Mouse (Mus musculus) CD4-positive, CD25-positive, alpha-beta regulatory T cell (primary cell): Measurements from ENCODE around the gene Olfr1475. TPM values are rescaled to one million over a fixed set of nuclear protein-coding genes. Genes with fewer than 3 reads are reported as not detected.

Source experiments
- polyA plus RNA-seq: library from polyadenylated mRNA; unstranded; fragments of 100-300 nt; shearing (Covaris generic); gene quantifications from one replicate; pipeline ENCODE4 v1.2.1, GENCODE M21; 2017

The Olfr1475 gene
- polyA plus RNA-seq, result not detected

DNA sequence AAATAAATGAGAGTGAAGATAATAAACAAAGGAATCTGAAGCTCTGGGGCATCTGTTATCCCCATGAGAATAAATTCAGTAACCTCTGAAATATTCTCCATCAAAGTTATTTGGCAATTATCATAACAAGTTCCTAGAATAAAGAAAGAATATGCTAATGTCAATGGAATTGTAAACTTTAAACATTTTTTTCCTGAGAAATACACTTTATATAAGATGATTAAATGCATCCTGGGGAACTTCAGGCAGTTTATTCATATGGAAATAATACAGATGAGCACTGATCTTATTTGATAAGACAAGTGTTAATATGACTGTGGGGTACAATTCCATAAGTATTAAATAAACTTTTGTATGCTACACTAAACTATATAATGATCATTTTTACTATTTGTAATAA lies at the start of gene Olfr1475:
Olfr1475 (minus strand) TSS at position 101 of the 400 bp plus-strand sequence.

DNA sequence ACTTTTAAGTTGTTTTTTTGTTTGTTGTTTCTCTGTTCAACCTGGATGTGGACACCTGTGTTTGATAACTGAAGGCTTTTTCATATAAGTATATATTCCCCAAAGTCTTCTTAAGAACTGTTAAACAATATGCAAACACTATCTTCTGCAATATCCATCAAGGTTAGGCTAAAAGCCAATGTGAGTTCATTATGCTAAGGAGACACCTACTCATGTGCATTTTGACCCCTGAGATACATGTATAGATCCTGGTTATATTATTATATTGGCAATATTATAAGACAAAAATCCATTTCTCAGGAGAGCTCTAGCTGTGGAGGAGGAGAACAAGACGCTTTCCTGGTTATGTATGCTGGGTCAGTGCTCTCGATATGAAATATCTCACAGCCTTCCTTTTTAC lies 47.6 kb upstream of the Olfr1475 start, which contains the start of gene Olfr1480:
Olfr1480 (plus strand) TSS at position 301 of the 400 bp plus-strand sequence.

DNA sequence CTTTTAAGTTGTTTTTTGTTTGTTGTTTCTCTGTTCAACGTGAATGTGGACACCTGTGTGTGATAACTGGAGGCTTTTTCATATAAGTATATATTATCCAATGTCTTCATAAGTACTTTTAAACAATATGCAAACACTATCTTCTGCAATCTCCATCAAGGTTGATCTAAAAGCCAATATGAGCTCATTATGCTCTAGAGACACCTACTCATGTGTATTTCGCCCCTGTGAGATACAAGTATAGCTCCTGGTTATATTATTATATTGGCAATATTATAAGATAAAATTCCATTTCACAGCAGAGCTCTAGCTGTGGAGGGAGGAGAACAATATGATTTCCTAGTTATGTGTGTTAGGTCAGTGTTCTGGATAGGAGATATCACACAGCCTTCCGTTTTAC lies 20.2 kb upstream of the Olfr1475 start, which contains the start of gene Olfr1477:
Olfr1477 (plus strand) TSS at position 301 of the 400 bp plus-strand sequence.

DNA sequence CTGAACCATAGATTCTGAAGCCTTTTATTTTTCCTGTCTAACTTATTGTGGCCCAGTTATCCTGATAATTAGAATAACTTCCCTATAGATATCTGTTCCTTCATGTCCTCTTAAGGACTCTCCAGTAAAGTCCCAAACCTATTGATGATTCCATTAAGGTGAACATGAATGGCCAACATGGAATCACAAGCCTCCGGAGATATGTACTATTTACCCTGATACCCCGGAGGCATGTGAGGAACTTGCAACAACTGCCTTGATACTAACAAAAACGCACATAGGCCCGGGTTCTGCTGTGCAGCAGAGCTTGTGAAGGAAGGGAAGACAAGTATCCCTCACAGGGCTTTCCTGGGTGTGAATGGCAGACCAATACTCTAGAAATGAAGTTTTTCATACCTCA lies 10.7 kb downstream of the Olfr1475 start, which contains the start of gene Olfr1474:
Olfr1474 (plus strand) TSS at position 301 of the 400 bp plus-strand sequence.

DNA sequence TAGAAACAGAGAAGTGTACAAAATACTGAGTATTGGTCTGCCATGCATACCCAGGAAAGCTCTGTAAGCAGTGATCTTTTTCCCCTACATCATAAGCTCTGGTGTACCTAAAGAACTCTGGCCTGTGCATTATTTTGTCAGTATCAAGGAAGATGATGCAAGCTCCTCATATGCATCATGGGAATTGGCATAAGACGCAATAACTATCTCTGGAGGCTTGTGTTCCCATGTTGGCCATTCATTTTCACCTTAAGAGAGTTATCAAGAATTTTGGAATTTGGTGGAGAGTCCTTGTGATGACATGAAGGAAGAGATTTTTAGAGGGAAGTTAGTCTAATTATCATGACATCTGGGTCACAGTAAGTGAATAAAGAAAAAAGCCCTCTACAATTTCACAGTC lies 24.0 kb downstream of the Olfr1475 start, which contains the start of gene Olfr1472:
Olfr1472 (minus strand) TSS at position 101 of the 400 bp plus-strand sequence.

DNA sequence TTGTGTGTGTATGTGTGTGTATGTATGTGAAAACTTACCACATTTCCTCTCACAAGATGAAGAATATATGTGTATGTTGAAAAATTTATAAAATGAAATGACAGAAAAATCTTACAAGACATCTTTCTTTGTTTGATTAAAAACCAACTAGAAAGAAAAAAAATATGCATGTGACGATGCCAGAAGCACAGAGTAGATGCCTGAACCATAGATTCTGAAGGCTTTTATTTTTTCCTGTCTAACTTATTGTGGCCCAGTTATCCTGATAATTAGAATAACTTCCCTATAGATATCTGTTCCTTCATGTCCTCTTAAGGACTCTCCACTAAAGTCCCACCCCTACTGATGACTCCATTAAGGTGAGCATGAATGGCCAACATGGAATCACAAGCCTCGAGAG lies 36.9 kb downstream of the Olfr1475 start, which contains the start of gene Olfr1471:
Olfr1471 (plus strand) TSS at position 301 of the 400 bp plus-strand sequence.

Other genes with a start within 250 kb of the Olfr1475 start
- gene Olfr1463, start 248.9 kb downstream of the Olfr1475 start, polyA plus RNA-seq, result not detected
- gene Olfr1465, start 164.7 kb downstream of the Olfr1475 start, polyA plus RNA-seq, result not detected
- not detected for gene Olfr1466, start 141.3 kb downstream of the Olfr1475 start, polyA plus RNA-seq
- gene Olfr1467, start 118.0 kb downstream of the Olfr1475 start, polyA plus RNA-seq, result 0.05 TPM
- 0.25 TPM for gene Olfr1469, start 72.3 kb downstream of the Olfr1475 start, polyA plus RNA-seq
- not detected for gene Olfr1471, start 36.8 kb downstream of the Olfr1475 start, polyA plus RNA-seq
- not detected for gene Olfr1472, start 24.1 kb downstream of the Olfr1475 start, polyA plus RNA-seq
- gene Olfr1474, start 10.6 kb downstream of the Olfr1475 start, polyA plus RNA-seq, result not detected
- 0.20 TPM for gene Olfr1477, start 20.4 kb upstream of the Olfr1475 start, polyA plus RNA-seq
- gene Olfr1480, start 47.7 kb upstream of the Olfr1475 start, polyA plus RNA-seq, result not detected
- gene Olfr1484, start 103.3 kb upstream of the Olfr1475 start, polyA plus RNA-seq, result 0.06 TPM
- not detected for gene Olfr1487, start 137.2 kb upstream of the Olfr1475 start, polyA plus RNA-seq
- gene Olfr1489, start 151.4 kb upstream of the Olfr1475 start, polyA plus RNA-seq, result 0.04 TPM
- not detected for gene Olfr1490, start 170.9 kb upstream of the Olfr1475 start, polyA plus RNA-seq
- gene Olfr1491, start 217.1 kb upstream of the Olfr1475 start, polyA plus RNA-seq, result not detected
- 0.10 TPM for gene Olfr1493-ps1, start 243.1 kb upstream of the Olfr1475 start, polyA plus RNA-seq